Mouse (Mus musculus) E14TG2a.4 (cell line): Measurements from ENCODE around the gene Gm42417.

Experiments used
- H3K27me3 ChIP-seq: 2 replicates; pipeline ENCODE4 v1.6.1; 2014; ENCODE audit warnings: low read length, control low read depth; ENCODE audit not compliant: insufficient read depth
- H3K36me3 ChIP-seq: 2 replicates; pipeline ENCODE4 v1.6.1; 2014; ENCODE audit warnings: low read length, control low read depth; ENCODE audit not compliant: insufficient read depth
- H3K4me1 ChIP-seq: replicated peaks from 2 replicates; pipeline ENCODE4 v1.6.1; 2014; ENCODE audit warnings: low read depth, low read length, control low read depth
- H3K4me3 ChIP-seq: replicated peaks from 2 replicates; pipeline ENCODE4 v1.5.1; 2014; ENCODE audit warnings: mild to moderate bottlenecking, low read length
- H3K9me3 ChIP-seq: 2 replicates; pipeline ENCODE4 v1.6.1; 2014; ENCODE audit warnings: low read length, control low read depth
- CTCF ChIP-seq: conservative IDR thresholded peaks from 2 replicates; pipeline ENCODE4 v1.5.1; 2014; ENCODE audit warnings: low read length
- NANOG ChIP-seq: IDR thresholded peaks from 2 replicates; pipeline ENCODE4 v1.6.1; 2014; ENCODE audit warnings: borderline replicate concordance, low read length, mixed read lengths
- POU5F1 ChIP-seq: IDR thresholded peaks from 2 replicates; pipeline ENCODE4 v1.6.1; 2014; ENCODE audit warnings: low read length, borderline replicate concordance

The Gm42417 gene

DNA sequence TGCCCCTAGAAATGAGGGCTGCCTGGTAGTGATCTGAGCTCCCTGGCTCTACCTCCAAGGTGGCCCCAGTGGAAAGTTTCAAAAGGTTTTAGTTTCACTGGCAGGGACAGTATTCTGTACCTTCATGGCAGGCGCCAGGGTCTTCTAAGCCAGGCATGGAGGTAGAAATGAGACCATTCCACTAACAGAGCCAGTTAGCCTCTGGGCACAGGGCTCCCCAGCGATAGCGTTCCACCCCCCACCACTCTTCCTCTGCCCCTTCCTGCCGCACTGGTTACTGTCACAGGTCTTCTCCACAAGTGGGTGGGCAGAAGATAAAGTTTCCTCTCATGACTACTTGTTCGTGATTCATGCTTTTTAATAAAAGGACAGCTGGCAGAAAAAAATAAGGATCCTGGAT is 20.7 kb upstream of the Gm42417 start:
- peaks cover 63% of the 10 kb centered on the region for H3K4me1 ChIP-seq
- TF ChIP-seq POU5F1 (no peak), CTCF (no peak), NANOG (no peak)
- no peaks in the 10 kb centered on the region for H3K9me3 ChIP-seq
- peaks cover 90% of the 10 kb centered on the region for H3K27me3 ChIP-seq
- 0 out of 2 replicates have a peak, but pooled peaks cover 5% of the 10 kb centered on the region for H3K36me3 ChIP-seq
- H3K4me3 ChIP-seq: no peak overlapping the region

DNA sequence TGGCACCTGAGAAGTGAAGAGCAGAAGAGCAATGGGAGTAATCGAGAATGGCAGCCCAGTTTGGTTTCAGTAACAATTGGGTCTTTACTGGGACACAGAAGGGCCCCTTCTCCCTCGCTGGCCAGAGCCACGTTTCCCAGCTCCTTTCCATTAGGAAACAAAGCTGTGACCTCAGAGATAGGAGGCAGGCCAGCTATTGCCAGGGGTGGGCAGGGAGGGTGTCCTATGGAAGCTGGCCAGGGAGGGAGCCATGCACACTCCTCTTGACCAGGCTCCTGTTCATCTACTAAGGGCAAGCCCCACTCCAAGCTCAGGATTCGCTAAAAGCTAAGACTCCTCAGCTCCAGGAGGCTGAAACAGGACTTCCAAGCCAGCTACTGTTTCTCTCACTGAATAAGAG is 20.0 kb upstream of the Gm42417 start:
- peaks cover 90% of the 10 kb centered on the region for H3K27me3 ChIP-seq
- H3K9me3 ChIP-seq: no peaks in the 10 kb centered on the region
- TF ChIP-seq POU5F1 (no peak), CTCF (no peak), NANOG (no peak)
- H3K4me3 ChIP-seq: no peak overlapping the region
- H3K36me3 ChIP-seq: 0 out of 2 replicates have a peak, but pooled peaks cover 5% of the 10 kb centered on the region
- H3K4me1 ChIP-seq: peaks cover 69% of the 10 kb centered on the region

DNA sequence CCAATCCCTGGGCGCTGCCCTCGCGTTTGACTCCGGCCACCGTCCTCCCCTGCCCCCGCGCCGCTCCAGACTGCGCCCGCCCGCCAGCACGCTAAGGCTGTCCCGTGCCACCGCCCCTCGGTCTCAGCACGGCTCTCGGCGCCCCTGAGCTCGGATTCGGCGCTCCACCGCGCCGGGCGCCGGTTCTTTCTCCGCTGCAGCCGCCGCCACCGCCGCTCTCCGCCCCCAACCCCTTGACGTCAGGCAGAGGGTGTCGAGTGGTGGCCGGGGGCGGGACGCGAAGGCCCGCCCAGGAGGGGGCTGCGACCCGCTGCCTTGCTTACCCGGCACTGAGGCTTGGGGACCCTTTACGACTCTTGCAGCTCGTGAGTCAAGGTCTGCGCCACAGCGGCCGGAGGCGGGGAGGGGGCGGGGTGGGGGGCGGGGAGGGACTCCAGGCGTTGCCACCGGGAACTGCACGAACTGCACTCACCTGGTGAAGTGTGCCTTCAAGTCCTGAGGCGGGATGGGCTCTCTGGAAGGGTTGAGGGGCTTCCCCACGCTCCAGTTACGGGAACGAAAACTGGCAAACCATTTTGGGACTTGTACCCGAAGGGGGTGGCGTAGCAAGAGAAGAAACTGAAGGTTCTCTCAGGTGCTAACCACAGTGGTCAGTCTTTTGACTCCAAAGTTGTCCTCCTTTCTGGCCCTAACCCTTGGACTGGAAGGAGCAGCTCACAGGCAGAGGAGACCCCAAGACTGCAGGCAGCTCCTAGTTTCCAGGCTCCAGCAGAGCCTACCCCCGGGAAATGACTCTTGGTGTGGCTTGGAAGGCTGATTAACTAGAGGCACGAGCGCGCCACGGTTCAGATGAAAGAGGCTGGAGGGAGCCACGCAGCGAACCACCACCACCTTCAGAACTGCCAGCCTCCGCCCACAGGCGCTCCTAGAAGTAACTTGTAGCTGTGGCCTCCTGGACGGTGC is 19.1 kb upstream of the Gm42417 start, which contains the start of gene Sema4c:
Gene Sema4c, minus strand, starts transcription at position 319 of the 963 bp plus-strand sequence.
- H3K4me3 ChIP-seq: peak within 1 kb of the TSS; percentile 93
- peaks cover 90% of the 10 kb centered on the region for H3K27me3 ChIP-seq
- no peak for TF ChIP-seq CTCF
- no peak for TF ChIP-seq NANOG
- no peak for TF ChIP-seq POU5F1
- peaks cover 74% of the 10 kb centered on the region for H3K4me1 ChIP-seq
- H3K9me3 ChIP-seq: no peaks in the 10 kb centered on the region
- H3K36me3 ChIP-seq: 0 out of 2 replicates have a peak, but pooled peaks cover 5% of the 10 kb centered on the region

DNA sequence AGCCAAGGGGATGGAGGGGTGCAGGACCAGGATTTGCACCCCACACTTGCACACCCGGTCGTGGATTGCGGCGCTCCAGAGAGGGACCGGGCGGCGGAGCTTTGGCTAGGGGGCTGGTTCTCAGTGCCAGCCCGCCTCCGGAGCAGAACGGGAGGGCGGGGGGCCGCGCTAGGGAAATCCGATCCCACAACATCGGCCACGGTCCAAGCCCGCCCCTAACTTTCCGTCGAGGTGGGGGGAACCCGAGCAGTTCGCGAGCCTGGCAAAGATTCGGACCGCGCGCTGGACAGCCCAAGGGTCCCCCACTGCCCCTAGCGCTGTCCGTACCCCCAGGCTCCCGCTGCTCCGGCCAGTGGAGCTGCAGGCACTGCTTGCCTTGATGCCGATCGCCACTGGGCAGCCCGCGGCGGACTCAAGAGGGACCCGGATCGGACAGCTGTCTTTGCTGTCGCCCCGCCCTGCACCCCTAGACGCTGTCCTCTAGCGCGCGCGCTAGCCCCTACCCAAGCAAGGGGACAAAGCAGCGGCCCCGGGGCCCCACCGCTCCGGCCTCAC is 18.3 kb upstream of the Gm42417 start:
- Histone ChIP-seq H3K36me3 (0 out of 2 replicates have a peak, but pooled peaks cover 10% of the 10 kb centered on the region), H3K9me3 (no peaks in the 10 kb centered on the region), H3K27me3 (peaks cover 93% of the 10 kb centered on the region), H3K4me1 (peaks cover 76% of the 10 kb centered on the region), H3K4me3 (peak overlapping the region; percentile 93)
- TF ChIP-seq CTCF (no peak), POU5F1 (no peak)

DNA sequence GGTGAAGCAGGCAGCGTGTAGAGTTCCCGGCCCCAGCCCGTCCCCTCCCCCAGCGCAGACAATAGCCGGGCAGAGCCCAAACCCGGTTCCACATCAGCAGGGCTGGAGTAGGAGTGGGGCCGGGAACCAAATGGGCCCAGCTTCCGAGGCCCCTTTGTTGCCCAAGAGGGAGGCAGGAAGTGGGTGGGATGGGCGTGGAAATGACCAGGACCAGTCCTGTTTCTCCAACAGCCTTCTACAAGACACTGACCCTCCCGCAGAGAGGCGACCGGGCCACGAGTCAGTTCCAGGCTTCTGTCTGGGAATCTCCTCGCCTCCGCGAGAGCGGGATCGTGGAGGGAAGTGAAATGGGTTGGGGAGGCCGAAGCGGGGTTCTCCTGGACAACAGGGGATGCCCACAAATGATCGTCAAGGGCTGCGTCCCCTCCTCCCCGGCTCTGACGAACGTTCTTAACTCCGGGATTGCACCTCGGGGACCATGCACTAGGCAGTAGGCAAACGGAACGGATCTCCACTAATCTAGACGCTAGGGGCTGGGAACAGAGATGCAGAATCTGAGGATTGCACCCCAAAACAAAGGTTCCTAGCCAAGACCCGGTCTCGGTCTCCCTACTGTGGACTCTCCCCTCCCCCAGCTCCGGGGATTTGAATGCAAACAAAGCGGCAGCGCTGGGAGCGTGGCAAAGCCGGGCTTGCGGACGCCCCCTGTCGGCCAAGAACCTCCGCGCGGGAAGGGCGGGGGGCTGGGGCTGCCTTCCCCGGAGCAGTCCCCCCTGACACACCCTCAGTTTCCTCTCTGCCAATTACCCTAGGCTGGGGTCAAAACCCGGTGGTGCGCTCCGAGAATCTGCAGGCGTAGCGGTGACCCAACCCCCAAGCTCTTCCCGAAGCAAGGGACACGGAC is 17.6 kb upstream of the Gm42417 start:
- Histone ChIP-seq H3K27me3 (peaks cover 93% of the 10 kb centered on the region), H3K9me3 (no peaks in the 10 kb centered on the region), H3K4me1 (peaks cover 76% of the 10 kb centered on the region), H3K4me3 (peak overlapping the region; percentile 93), H3K36me3 (peaks cover 10% of the 10 kb centered on the region; the same call in 1 of the 2 replicates)
- TF ChIP-seq NANOG (no peak), POU5F1 (no peak), CTCF (peak; percentile 29)

DNA sequence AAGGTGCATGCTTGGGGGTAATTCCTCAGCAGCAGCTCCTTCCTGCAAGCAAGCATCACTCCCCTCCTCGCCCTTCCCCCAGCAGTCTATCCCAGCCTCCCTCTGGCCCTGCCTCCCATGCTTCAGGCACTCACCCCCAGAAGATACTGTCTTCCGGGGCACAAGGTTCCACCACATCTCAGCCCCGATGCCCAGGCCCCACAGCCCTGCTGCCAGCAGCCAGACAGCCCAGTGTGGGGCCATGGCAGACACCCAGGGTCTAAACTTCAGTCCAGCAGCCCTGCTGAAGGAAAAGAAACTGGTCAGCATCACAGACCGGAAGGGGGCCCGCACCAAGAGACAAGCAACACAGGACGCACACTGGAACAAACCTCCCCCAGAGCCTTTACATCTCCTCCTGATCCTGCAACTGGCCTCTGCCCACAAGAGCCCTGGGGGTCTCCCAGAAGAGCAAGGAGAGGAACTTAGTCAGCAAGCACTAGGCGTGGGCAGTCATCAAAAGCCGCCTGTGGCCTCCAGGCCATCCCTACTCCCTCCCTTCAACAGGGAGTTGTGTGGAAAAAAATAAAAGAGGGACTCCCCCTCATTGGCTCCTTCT is 16.7 kb upstream of the Gm42417 start:
- H3K4me3 ChIP-seq: peak overlapping the region; percentile 93
- H3K36me3 ChIP-seq: peaks cover 14% of the 10 kb centered on the region
- TF ChIP-seq POU5F1 (no peak), NANOG (no peak), CTCF (no peak)
- peaks cover 71% of the 10 kb centered on the region for H3K4me1 ChIP-seq
- peaks cover 93% of the 10 kb centered on the region for H3K27me3 ChIP-seq
- H3K9me3 ChIP-seq: no peaks in the 10 kb centered on the region

DNA sequence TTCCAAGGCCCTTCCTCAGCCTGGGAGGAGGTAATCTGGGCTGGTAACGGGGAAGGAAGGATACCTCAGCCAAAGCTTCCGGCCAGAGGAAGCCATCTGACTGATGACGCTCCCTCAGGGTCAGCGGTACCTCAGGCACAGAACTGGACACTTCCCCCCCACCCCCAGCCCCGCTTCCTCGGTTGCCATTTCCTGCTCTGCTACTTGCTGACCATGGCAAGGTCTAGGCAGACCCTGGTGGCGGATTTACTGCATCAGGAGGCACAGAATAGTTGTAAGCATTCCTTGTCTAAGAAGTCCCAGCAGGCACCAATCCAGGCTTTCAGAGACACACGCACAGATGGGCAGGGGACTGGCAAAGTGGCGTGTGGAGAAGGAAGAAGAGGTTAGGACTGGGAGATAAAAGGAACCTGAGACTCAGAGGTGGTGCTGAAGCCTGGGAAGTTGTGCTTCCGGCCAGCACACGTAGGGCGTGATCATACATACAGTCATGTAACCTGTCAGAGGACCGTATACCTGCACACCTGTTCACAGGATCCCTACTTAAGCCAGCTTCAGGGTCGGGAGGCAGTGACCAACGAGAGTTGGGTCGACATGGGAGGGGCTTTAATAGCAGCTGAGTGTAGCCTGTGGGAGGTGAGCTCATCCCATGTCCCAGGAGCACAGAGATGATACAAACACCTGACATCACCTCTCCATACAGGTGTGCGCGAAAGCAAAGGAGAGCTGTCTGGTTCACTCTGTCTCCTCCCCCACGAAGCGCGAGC is 15.6 kb upstream of the Gm42417 start:
- no peak for TF ChIP-seq POU5F1
- TF ChIP-seq NANOG: no peak
- TF ChIP-seq CTCF: no peak
- peaks cover 19% of the 10 kb centered on the region for H3K36me3 ChIP-seq
- no peaks in the 10 kb centered on the region for H3K9me3 ChIP-seq
- H3K27me3 ChIP-seq: peaks cover 91% of the 10 kb centered on the region
- H3K4me3 ChIP-seq: 0 out of 2 replicates have a peak overlapping the region, but pooled peaks have one; percentile 8
- H3K4me1 ChIP-seq: peaks cover 69% of the 10 kb centered on the region
